Mouse (Mus musculus) E14TG2a.4 (cell line): ENCODE data around the gene Hes7.

Source experiments
- CTCF ChIP-seq: conservative IDR thresholded peaks from 2 replicates; pipeline ENCODE4 v1.5.1; 2014; ENCODE audit warnings: low read length
- NANOG ChIP-seq: IDR thresholded peaks from 2 replicates; pipeline ENCODE4 v1.6.1; 2014; ENCODE audit warnings: borderline replicate concordance, low read length, mixed read lengths
- POU5F1 ChIP-seq: IDR thresholded peaks from 2 replicates; pipeline ENCODE4 v1.6.1; 2014; ENCODE audit warnings: low read length, borderline replicate concordance

- TF ChIP-seq CTCF (no peak), NANOG (no peak), POU5F1 (no peak)
Measured at GRCm38 (mm10) chr11:69090367-69090766, 29.8 kb upstream of the Hes7 start.
